Mouse (Mus musculus) midbrain, embryonic 16.5 days (tissue): ENCODE measurements around the gene Mrgprd. TPM values are rescaled to one million over a fixed set of nuclear protein-coding genes. Genes with fewer than 3 reads are reported as not detected.

Source experiments
- ATAC-seq: fragments of 200-750 bp; cut with Nextera tagmentation; 2 replicates; pipeline ENCODE4 v1.8.0; 2017; ENCODE audit warnings: moderate TSS enrichment
- H3K27ac ChIP-seq: fragments of 300-500 bp; sonication (generic); 2 replicates; pipeline ENCODE4 v1.5.1; 2014; ENCODE audit warnings: mild to moderate bottlenecking, low read length, mixed read lengths
- H3K27me3 ChIP-seq: fragments of 300-500 bp; sonication (generic); 2 replicates; pipeline ENCODE4 v1.6.1; 2014; ENCODE audit warnings: low read depth, low read length, mixed read lengths; ENCODE audit not compliant: control insufficient read depth, insufficient read depth
- H3K36me3 ChIP-seq: fragments of 300-500 bp; sonication (generic); 2 replicates; pipeline ENCODE4 v1.6.1; 2014; ENCODE audit warnings: mild to moderate bottlenecking, low read length, moderate library complexity, mixed read lengths; ENCODE audit not compliant: control insufficient read depth, insufficient read depth
- H3K4me1 ChIP-seq: fragments of 300-500 bp; sonication (generic); 2 replicates; pipeline ENCODE4 v1.6.1; 2014; ENCODE audit warnings: mild to moderate bottlenecking, low read length, mixed read lengths; ENCODE audit not compliant: control insufficient read depth, insufficient read depth
- H3K4me2 ChIP-seq: fragments of 300-500 bp; sonication (generic); 2 replicates; pipeline ENCODE4 v1.6.1; 2014; ENCODE audit warnings: mild to moderate bottlenecking, low read length, mixed read lengths
- H3K4me3 ChIP-seq: fragments of 300-500 bp; sonication (generic); 2 replicates; pipeline ENCODE4 v1.5.1; 2014; ENCODE audit warnings: low read depth, mild to moderate bottlenecking, low read length, moderate library complexity, mixed read lengths
- H3K9ac ChIP-seq: fragments of 300-500 bp; sonication (generic); 2 replicates; pipeline ENCODE4 v1.6.1; 2014; ENCODE audit warnings: low read depth, low read length, mixed read lengths
- H3K9me3 ChIP-seq: fragments of 300-500 bp; sonication (generic); replicated peaks from 2 replicates; pipeline ENCODE4 v1.6.1; 2014; ENCODE audit warnings: mild to moderate bottlenecking, low read length, mixed read lengths; ENCODE audit not compliant: control insufficient read depth, poor library complexity, severe bottlenecking
- WGBS: fragments of 180-500 bp; shearing (Covaris S2); extraction: QIAGEN DNeasy Blood & Tissue Kit; methylation state at CpG from one replicate; pipeline ENCODE4 v1.1.7; 2014; 5-methylcytosine and 5-hydroxymethylcytosine counted together
- polyA plus RNA-seq: library from polyadenylated mRNA; unstranded; fragments of >200 nt; fragmentation: Nextera tagmentation; extraction: Ambion mirVana; gene quantifications from 2 replicates; pipeline ENCODE4 v1.2.1, GENCODE M21; 2015

The Mrgprd gene
- polyA plus RNA-seq, 1 experiment from 2014 or later = not detected

DNA sequence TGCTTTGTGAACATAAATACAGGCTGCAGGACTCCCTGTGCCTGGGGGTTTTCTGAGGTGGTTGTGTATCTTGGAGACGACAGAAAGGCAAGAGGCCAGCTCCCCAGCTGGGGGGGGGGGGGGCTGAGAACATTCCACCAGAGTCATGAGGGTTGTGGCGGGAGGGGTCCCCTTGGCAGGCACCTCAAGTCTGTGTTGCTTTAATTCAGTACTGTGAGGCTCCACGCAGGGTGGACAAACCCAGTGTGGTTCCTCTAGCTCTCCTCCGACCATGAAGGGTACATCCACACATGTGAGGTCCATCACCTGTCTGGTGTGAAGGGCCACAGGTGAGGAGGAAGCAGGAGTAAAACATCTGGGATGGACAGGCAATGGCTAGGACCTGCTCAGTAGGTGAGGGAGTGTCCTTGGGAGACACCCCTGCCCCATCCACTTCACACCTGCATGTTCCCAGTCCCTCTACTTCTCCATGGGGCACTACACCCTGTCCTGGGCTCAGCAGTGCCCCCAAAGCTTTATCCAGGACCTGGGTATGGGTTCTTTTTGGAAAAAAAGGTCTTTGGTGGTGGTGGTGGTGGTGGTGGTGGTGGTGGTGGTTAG lies 19.9 kb downstream of the Mrgprd start:
- Histone ChIP-seq H3K36me3 (no peaks in the 10 kb centered on the region), H3K9ac (no peak overlapping the region), H3K4me2 (no peak overlapping the region), H3K9me3 (no peaks in the 10 kb centered on the region), H3K4me3 (no peak overlapping the region), H3K4me1 (no peaks in the 10 kb centered on the region), H3K27ac (no peak overlapping the region), H3K27me3 (no peaks in the 10 kb centered on the region)
- WGBS = 70% methylated on average over 4 of the region's 4 CpGs
- no peak for ATAC-seq

- no peak overlapping the region for H3K4me2 ChIP-seq
- no peaks in the 10 kb centered on the region for H3K27me3 ChIP-seq
- H3K4me3 ChIP-seq = no peak overlapping the region
- H3K36me3 ChIP-seq = no peaks in the 10 kb centered on the region
- H3K9me3 ChIP-seq = no peaks in the 10 kb centered on the region
- H3K4me1 ChIP-seq = no peaks in the 10 kb centered on the region
- no peak overlapping the region for H3K27ac ChIP-seq
- no peak for ATAC-seq
- H3K9ac ChIP-seq = no peak overlapping the region
Observed at GRCm38 (mm10) chr7:145335199-145335598, 20.6 kb downstream of the Mrgprd start.

- H3K4me1 ChIP-seq = no peaks in the 10 kb centered on the region
- 80% methylated on average over 3 of the region's 3 CpGs for WGBS
- no peak overlapping the region for H3K9ac ChIP-seq
- no peaks in the 10 kb centered on the region for H3K36me3 ChIP-seq
- H3K4me3 ChIP-seq = no peak overlapping the region
- H3K4me2 ChIP-seq = no peak overlapping the region
- H3K27ac ChIP-seq = no peak overlapping the region
- H3K27me3 ChIP-seq = no peaks in the 10 kb centered on the region
- H3K9me3 ChIP-seq = no peaks in the 10 kb centered on the region
- no peak for ATAC-seq
Observed at GRCm38 (mm10) chr7:145335616-145336332, 21.1 kb downstream of the Mrgprd start.

- no peaks in the 10 kb centered on the region for H3K9me3 ChIP-seq
- no peaks in the 10 kb centered on the region for H3K36me3 ChIP-seq
- no peaks in the 10 kb centered on the region for H3K4me1 ChIP-seq
- 71% methylated on average over 2 of the region's 2 CpGs for WGBS
- no peaks in the 10 kb centered on the region for H3K27me3 ChIP-seq
- H3K27ac ChIP-seq = no peak overlapping the region
- H3K4me2 ChIP-seq = no peak overlapping the region
- no peak for ATAC-seq
- H3K4me3 ChIP-seq = no peak overlapping the region
- H3K9ac ChIP-seq = no peak overlapping the region
Observed at GRCm38 (mm10) chr7:145337889-145338288, 23.3 kb downstream of the Mrgprd start.

- Histone ChIP-seq H3K9ac (no peak overlapping the region), H3K9me3 (no peaks in the 10 kb centered on the region), H3K27ac (no peak overlapping the region), H3K4me2 (no peak overlapping the region), H3K4me1 (no peaks in the 10 kb centered on the region), H3K4me3 (no peak overlapping the region), H3K36me3 (no peaks in the 10 kb centered on the region), H3K27me3 (no peaks in the 10 kb centered on the region)
- WGBS = 92% methylated on average over 5 of the region's 5 CpGs
- ATAC-seq = no peak
Observed at GRCm38 (mm10) chr7:145340248-145340904, 25.7 kb downstream of the Mrgprd start.

Other genes with a start within 250 kb of the Mrgprd start
- 0.36 TPM in 1 of 2 replicates, not detected in the other for gene 1810010D01Rik, start 106.7 kb upstream of the Mrgprd start, polyA plus RNA-seq
- gene Tpcn2, start 30.8 kb upstream of the Mrgprd start, polyA plus RNA-seq = 1.5 and 2.7 TPM in 2 replicates
- gene Mrgprf, start 14.0 kb upstream of the Mrgprd start, polyA plus RNA-seq = 1.9 and 3.8 TPM in 2 replicates